Mouse (Mus musculus) cerebellum, adult 2 months (tissue): ENCODE results near the gene Zfp791.

Experiments
- CTCF ChIP-seq: fragments of 200-500 bp; IDR thresholded peaks from 2 replicates; pipeline ENCODE4 v1.5.1; 2011; ENCODE audit warnings: low read depth, mild to moderate bottlenecking, control low read depth, low read length, moderate library complexity, borderline replicate concordance; ENCODE audit not compliant: insufficient read depth
- POLR2A ChIP-seq: fragments of 200-500 bp; IDR thresholded peaks from 2 replicates; pipeline ENCODE4 v1.6.1; 2011; ENCODE audit warnings: low read length, control low read depth, borderline replicate concordance; ENCODE audit not compliant: insufficient read depth

DNA sequence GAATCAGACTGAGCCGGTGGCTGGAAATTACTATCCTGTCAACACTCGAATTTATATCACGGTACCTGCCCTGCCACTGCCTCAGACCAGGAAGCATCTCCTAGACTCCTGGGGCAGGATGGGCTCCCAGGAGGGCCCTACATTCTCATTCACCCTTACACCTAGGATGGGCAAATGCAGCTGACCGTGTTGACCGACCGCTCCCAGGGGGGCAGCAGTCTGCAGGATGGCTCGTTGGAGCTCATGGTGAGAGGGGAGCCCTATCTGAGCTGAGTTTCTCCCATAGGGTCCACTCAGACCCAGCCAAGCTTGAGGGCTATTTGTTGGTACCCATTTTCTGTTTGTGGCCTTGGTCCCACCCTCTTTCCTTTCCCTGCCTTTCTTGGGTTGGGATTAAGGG is 27.3 kb downstream of the Zfp791 start:
- TF ChIP-seq POLR2A, result no peak
- no peak for TF ChIP-seq CTCF
